Mouse (Mus musculus): ENCODE measurements at regions not wholly inside any gene's neighbourhood (a gene's known extent, or its start where the extent isn't known, plus 50 kb on each side); places are given as distances from the start of the nearest gene placed in this dataset.
A peak's percentile ranks its signal among the peaks of the same experiment; 100 is the strongest.

DNA sequence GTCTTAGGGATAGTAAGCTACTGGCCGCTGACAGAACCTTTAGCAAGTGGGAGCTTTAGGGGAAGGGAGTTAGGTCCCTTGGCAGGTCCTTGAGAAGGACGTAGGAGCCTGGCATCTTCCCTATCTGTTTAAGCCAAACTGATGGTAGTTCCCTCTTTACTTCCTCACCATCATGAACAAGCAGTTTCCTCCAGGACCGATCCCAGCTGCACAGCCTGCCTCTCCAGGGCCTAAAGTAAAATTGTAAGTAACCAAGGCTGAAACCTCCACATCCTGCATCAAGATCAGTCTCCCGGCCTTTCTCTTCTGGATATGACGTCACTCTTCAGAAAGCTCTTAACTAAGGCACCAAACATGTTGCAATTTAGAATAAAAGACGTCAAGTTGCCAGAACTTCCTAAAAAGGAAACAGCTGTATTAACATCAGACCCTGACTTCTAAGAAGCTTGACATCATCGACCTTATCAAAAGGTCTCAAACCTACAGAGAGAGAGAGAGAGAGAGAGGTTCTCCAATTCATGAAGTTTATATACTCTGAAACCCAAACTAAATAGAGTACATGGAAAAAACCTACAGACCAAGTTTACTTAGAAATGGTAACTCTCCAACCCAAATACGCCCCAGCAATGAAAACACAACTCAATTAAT, 94.9 kb downstream of the Il20rb start:
- Histone ChIP-seq H3K4me3 (ENCODE audit: control insufficient read depth, insufficient read depth, low read length) (no peak overlapping the region), H3K27ac (ENCODE audit: control insufficient read depth, insufficient read depth, low read length) (no peak overlapping the region), H3K27me3 (ENCODE audit: control insufficient read depth, insufficient read depth, low read length) (no peaks in the 10 kb centered on the region), H3K4me1 (replicated peaks; ENCODE audit: control insufficient read depth, insufficient read depth, low read length) (peaks cover 6% of the 10 kb centered on the region; the same call in 1 of the 2 replicates), H3K36me3 (ENCODE audit: control insufficient read depth, insufficient read depth, low read length) (no peaks in the 10 kb centered on the region)
- DNase-seq: no peak
- WGBS: 22% methylated on average over 8 of the region's 8 CpGs
- TF ChIP-seq POLR2A (IDR thresholded peaks at IDR 0.05; ENCODE audit: control insufficient read depth, extremely low read depth, insufficient read depth, low read length, poor library complexity) (no peak), CTCF (IDR thresholded peaks at IDR 0.05; ENCODE audit: borderline replicate concordance, control insufficient read depth, extremely low read depth, insufficient read depth, low read length, poor library complexity) (no peak)

DNA sequence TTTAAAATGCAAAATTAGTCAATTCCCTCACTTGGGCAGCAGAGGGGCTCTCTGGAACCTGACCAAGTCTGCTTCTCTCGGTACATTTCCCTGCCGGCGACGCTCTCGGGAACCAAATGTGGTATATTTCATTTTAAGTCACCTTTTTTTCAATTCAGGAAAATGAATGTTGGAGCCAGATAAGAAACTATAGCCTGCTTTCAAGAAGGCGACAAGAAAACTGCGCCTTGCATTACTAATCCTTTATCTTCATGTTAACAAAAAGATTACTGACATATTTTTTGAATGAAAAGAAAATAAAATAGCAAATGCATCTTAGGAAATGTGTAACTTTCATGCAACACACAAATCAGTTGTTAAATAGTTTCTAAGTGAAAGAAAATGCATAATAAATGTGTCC, 98.2 kb downstream of the Il20rb start:
- Histone ChIP-seq H3K27ac (ENCODE audit: control insufficient read depth, insufficient read depth, low read length) (no peak overlapping the region), H3K36me3 (ENCODE audit: control insufficient read depth, insufficient read depth, low read length) (no peaks in the 10 kb centered on the region), H3K4me3 (ENCODE audit: control insufficient read depth, insufficient read depth, low read length) (no peak overlapping the region), H3K27me3 (ENCODE audit: control insufficient read depth, insufficient read depth, low read length) (no peaks in the 10 kb centered on the region), H3K4me1 (replicated peaks; ENCODE audit: control insufficient read depth, insufficient read depth, low read length) (peaks cover 6% of the 10 kb centered on the region; the same call in 1 of the 2 replicates)
- 53% methylated on average over 7 of the region's 7 CpGs for WGBS
- TF ChIP-seq CTCF (IDR thresholded peaks at IDR 0.05; ENCODE audit: borderline replicate concordance, control insufficient read depth, extremely low read depth, insufficient read depth, low read length, poor library complexity): no peak
- no peak for TF ChIP-seq POLR2A (IDR thresholded peaks at IDR 0.05; ENCODE audit: control insufficient read depth, extremely low read depth, insufficient read depth, low read length, poor library complexity)
- DNase-seq: no peak

DNA sequence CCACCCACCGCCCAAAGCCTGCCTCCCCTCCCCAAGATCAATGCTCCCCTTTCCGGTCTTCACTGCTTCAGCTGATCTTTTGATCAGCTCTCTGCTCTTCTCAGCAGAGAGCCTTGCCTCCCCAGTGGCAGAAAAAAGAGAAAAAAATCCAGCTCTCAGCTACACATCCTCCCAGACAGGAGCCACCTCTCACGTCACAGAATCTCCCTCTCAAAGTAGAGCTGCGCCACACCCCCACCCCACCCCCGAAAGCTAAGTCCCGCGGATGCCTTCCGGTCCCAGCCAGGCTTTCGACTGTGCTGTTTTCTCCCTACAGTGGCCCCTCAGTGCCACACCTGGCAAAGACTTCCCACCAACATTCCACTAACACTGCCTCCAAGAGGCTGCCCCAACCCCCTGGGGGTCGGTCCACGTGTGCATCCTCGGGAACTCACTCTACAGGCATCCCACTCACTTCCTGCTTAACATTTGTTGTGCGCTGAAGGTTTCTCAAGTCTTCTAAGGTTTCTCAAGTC, 99.4 kb downstream of the Il20rb start:
- Histone ChIP-seq H3K36me3 (ENCODE audit: control insufficient read depth, insufficient read depth, low read length) (no peaks in the 10 kb centered on the region), H3K4me1 (replicated peaks; ENCODE audit: control insufficient read depth, insufficient read depth, low read length) (peaks cover 6% of the 10 kb centered on the region; the same call in 1 of the 2 replicates), H3K27ac (ENCODE audit: control insufficient read depth, insufficient read depth, low read length) (no peak overlapping the region), H3K4me3 (ENCODE audit: control insufficient read depth, insufficient read depth, low read length) (no peak overlapping the region), H3K27me3 (ENCODE audit: control insufficient read depth, insufficient read depth, low read length) (no peaks in the 10 kb centered on the region)
- DNase-seq: no peak
- no peak for TF ChIP-seq CTCF (IDR thresholded peaks at IDR 0.05; ENCODE audit: borderline replicate concordance, control insufficient read depth, extremely low read depth, insufficient read depth, low read length, poor library complexity)
- 42% methylated on average over 13 of the region's 13 CpGs for WGBS

DNA sequence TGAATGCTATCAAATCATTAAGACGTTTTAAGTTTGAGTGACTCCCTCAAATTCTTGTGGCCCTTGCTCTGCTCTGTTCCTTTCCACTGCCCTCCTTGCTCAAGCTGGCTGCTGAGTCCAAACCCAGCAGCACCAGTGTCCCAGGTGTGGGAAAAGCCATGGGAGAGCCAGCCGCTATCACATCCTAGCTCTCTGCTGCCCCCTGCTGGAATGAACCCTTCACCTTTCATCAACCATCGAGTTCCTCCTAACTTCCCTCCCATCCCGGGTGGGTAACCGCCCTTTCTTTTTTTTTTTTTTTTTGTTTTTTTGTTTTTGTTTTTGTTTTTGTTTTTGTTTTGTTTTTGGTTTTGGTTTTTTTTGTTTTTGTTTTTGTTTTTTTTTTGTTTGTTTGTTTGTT, 104.1 kb downstream of the Il20rb start:
- DNase-seq: peak; percentile 64
- Histone ChIP-seq H3K4me3 (ENCODE audit: control insufficient read depth, insufficient read depth, low read length) (no peak overlapping the region), H3K36me3 (ENCODE audit: control insufficient read depth, insufficient read depth, low read length) (no peaks in the 10 kb centered on the region), H3K27ac (ENCODE audit: control insufficient read depth, insufficient read depth, low read length) (no peak overlapping the region), H3K4me1 (replicated peaks; ENCODE audit: control insufficient read depth, insufficient read depth, low read length) (peaks cover 6% of the 10 kb centered on the region; the same call in 1 of the 2 replicates), H3K27me3 (ENCODE audit: control insufficient read depth, insufficient read depth, low read length) (no peaks in the 10 kb centered on the region)
- TF ChIP-seq POLR2A (IDR thresholded peaks at IDR 0.05; ENCODE audit: control insufficient read depth, extremely low read depth, insufficient read depth, low read length, poor library complexity) (no peak), CTCF (IDR thresholded peaks at IDR 0.05; ENCODE audit: borderline replicate concordance, control insufficient read depth, extremely low read depth, insufficient read depth, low read length, poor library complexity) (peak; percentile 70; the same call in 1 of the 2 replicates)
- 49% methylated on average over 5 of the region's 5 CpGs for WGBS

DNA sequence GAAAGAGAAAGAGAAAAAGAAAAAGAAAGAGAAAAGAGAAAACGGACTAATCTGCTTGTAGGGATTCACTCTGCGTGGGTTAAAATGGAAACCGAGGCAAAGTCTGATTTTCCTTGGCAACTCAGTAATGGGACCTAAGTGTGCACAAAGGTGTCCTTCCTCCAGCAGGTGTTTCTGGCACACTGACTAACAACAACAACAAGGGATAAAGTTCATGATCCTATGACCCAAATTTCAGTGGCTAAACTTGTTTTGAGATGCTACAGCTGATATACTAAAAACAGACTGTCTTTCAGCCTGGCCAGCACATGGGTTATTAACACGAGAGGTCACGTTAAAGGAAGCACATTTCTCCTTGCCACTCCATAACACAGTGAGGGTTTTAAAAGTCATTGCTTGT, 116.7 kb downstream of the Il20rb start:
- Histone ChIP-seq H3K4me1 (replicated peaks; ENCODE audit: control insufficient read depth, insufficient read depth, low read length) (no peaks in the 10 kb centered on the region), H3K27me3 (ENCODE audit: control insufficient read depth, insufficient read depth, low read length) (no peaks in the 10 kb centered on the region), H3K4me3 (ENCODE audit: control insufficient read depth, insufficient read depth, low read length) (no peak overlapping the region), H3K27ac (ENCODE audit: control insufficient read depth, insufficient read depth, low read length) (no peak overlapping the region), H3K36me3 (ENCODE audit: control insufficient read depth, insufficient read depth, low read length) (no peaks in the 10 kb centered on the region)
- 91% methylated on average over 5 of the region's 5 CpGs for WGBS
- TF ChIP-seq POLR2A (IDR thresholded peaks at IDR 0.05; ENCODE audit: control insufficient read depth, extremely low read depth, insufficient read depth, low read length, poor library complexity): no peak
- no peak for TF ChIP-seq CTCF (IDR thresholded peaks at IDR 0.05; ENCODE audit: borderline replicate concordance, control insufficient read depth, extremely low read depth, insufficient read depth, low read length, poor library complexity)
- DNase-seq: no peak

DNA sequence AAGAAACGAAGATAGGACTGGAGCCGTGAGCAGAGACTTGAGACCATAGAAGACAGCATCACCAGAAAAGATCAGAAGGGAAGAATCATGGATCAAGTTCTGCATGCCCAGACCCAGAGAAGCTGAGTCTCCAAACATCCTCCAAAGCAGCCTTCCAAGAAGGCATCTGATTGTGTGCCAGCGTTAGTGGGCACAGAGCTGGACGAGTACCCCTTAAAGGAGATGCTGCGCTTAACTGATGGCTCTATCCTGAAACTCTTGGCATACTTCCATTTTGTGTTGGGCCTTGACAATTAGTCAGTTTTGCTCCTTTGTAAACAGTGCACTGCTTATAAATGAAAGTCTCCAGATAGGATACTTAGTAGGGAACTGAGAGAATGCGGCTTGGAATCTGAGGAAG, 119.8 kb downstream of the Il20rb start:
- Histone ChIP-seq H3K27me3 (ENCODE audit: control insufficient read depth, insufficient read depth, low read length) (no peaks in the 10 kb centered on the region), H3K27ac (ENCODE audit: control insufficient read depth, insufficient read depth, low read length) (no peak overlapping the region), H3K4me3 (ENCODE audit: control insufficient read depth, insufficient read depth, low read length) (no peak overlapping the region), H3K36me3 (ENCODE audit: control insufficient read depth, insufficient read depth, low read length) (no peaks in the 10 kb centered on the region), H3K4me1 (replicated peaks; ENCODE audit: control insufficient read depth, insufficient read depth, low read length) (no peaks in the 10 kb centered on the region)
- 95% methylated on average over 6 of the region's 6 CpGs for WGBS
- TF ChIP-seq POLR2A (IDR thresholded peaks at IDR 0.05; ENCODE audit: control insufficient read depth, extremely low read depth, insufficient read depth, low read length, poor library complexity): no peak
- TF ChIP-seq CTCF (IDR thresholded peaks at IDR 0.05; ENCODE audit: borderline replicate concordance, control insufficient read depth, extremely low read depth, insufficient read depth, low read length, poor library complexity): no peak
- no peak for DNase-seq

All from thymus, adult 2 months (tissue).